Mouse (Mus musculus) liver, adult 2 months (tissue): ENCODE results near the gene Rassf2. TPM values are rescaled to one million over a fixed set of nuclear protein-coding genes. Genes with fewer than 3 reads are reported as not detected.

Experiments
- DNase-seq: peaks from one replicate; pipeline ENCODE4 v3.0.0-alpha.2; 2011; ENCODE audit warnings: low read depth, low spot score; ENCODE audit errors: extremely low read depth
- H3K27ac ChIP-seq: fragments of 200-500 bp; replicated peaks from 2 replicates; pipeline ENCODE4 v1.5.1; 2012; ENCODE audit warnings: low read depth, mild to moderate bottlenecking, control low read depth, inconsistent platforms, low read length; ENCODE audit not compliant: insufficient read depth
- H3K27me3 ChIP-seq: fragments of 200-500 bp; 2 replicates; pipeline ENCODE4 v1.6.1; 2012; ENCODE audit warnings: mild to moderate bottlenecking, moderate library complexity, low read length, inconsistent platforms; ENCODE audit not compliant: control insufficient read depth, insufficient read depth
- H3K36me3 ChIP-seq: fragments of 200-500 bp; 2 replicates; pipeline ENCODE4 v1.6.1; 2012; ENCODE audit warnings: low read length, inconsistent platforms; ENCODE audit not compliant: control insufficient read depth, insufficient read depth
- H3K4me1 ChIP-seq: fragments of 200-500 bp; 2 replicates; pipeline ENCODE4 v1.6.1; 2011; ENCODE audit warnings: low read length; ENCODE audit not compliant: control insufficient read depth, insufficient read depth
- H3K4me3 ChIP-seq: fragments of 200-500 bp; 2 replicates; pipeline ENCODE4 v1.5.1; 2011; ENCODE audit warnings: low read depth, mild to moderate bottlenecking, control low read depth, low read length, moderate library complexity; ENCODE audit not compliant: insufficient read depth
- H3K79me2 ChIP-seq: fragments of 200-500 bp; 2 replicates; pipeline ENCODE4 v1.6.1; 2012; ENCODE audit warnings: inconsistent platforms, mild to moderate bottlenecking, low read length, moderate library complexity; ENCODE audit not compliant: control insufficient read depth, insufficient read depth
- H3K9ac ChIP-seq: fragments of 200-500 bp; 2 replicates; pipeline ENCODE4 v1.6.1; 2012; ENCODE audit warnings: low read depth, mild to moderate bottlenecking, control low read depth, inconsistent platforms, low read length
- CTCF ChIP-seq: fragments of 200-500 bp; IDR thresholded peaks from 2 replicates; pipeline ENCODE4 v1.5.1; 2011; ENCODE audit warnings: low read depth, low read length, control low read depth
- POLR2A ChIP-seq: fragments of 200-500 bp; IDR thresholded peaks from 2 replicates; pipeline ENCODE4 v1.6.1; 2011; ENCODE audit warnings: low read length, control low read depth; ENCODE audit not compliant: insufficient read depth; ENCODE audit errors: extremely low read depth
- WGBS: fragments of 180-500 bp; shearing (Covaris S2); methylation state at CpG from one replicate; pipeline ENCODE4 v1.1.7; 2018; 5-methylcytosine and 5-hydroxymethylcytosine counted together
- polyA plus RNA-seq: library from polyadenylated mRNA; depleted of rRNA; stranded (reverse); fragments of >200 nt; gene quantifications from 2 replicates; pipeline ENCODE4 v1.2.3, GENCODE M21; 2012; rRNA removed
- total RNA-seq: library from RNA; depleted of rRNA; stranded (reverse); fragments of >200 nt; gene quantifications from 2 replicates; pipeline ENCODE4 v1.2.3, GENCODE M21; 2014; rRNA removed

Gene Rassf2
- 1.3 and 1.5 TPM in 2 replicates for total RNA-seq
- 0.45 and 0.84 TPM in 2 replicates for polyA plus RNA-seq

DNA sequence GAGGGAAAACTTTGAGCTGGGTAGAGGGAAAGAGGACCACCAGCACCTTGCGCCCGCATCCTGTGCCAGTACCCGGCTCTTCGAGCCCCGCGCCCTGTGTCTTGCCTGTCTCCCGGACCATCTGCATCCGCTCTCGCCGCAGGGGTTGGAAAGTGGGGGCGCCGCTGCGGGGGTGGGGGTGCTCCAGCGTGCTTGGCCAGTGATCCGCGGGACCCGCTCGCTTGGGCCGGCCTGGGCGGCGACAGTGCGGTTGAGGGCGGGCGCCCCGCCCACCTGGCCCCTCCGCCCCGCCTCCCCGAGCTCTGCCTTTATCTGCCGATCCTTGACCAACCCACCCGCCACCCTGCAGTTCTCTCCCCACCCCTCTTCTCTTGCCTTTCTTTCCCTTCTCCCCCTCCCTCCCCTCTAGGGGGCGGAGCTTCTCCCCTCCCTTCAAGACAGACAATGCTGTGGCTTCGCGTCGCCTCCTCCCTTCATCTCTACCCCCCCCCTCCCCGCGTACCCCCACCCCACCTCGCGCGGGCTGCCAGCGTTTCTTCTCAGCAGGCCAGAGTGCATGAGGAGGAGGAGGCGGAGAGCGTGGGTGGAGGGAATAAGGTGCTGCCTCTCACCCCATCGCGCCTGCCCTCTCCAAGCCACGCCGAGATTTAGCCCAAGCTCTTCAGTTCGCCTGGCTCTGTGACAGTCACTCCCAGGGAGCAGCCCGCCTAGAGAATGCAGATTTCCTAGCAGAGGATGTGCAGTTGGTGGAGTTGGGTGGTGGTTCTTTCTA is at the start of gene Rassf2:
Rassf2 (minus strand) TSS at position 613 of the 772 bp plus-strand sequence.
- no peaks in the 10 kb centered on the region for H3K79me2 ChIP-seq

DNA sequence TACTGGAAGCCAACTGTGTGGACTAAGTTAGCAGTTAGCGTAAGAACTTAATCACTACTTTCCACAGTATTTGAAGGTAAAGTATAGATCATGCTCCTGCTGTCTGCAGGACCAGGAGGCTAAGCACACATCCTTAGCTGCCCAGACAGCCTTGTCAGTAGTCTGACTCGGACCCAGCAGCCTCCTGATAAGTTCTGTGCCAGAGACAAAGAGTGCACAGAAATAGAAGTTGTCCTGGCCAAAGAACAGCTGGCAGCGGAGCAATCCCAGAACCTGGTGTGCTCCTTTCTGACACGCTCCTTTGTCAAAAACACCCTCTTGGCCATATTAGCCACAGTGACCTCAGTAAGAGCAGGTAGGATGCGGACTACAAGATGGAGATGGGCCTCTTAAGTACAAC is 49.1 kb upstream of the Rassf2 start:
- WGBS, result 79% methylated on average over 5 of the region's 5 CpGs
- H3K9ac ChIP-seq, result no peak overlapping the region
- TF ChIP-seq CTCF (no peak), POLR2A (no peak)
- H3K4me3 ChIP-seq, result no peak overlapping the region
- no peak for DNase-seq
- H3K4me1 ChIP-seq, result no peaks in the 10 kb centered on the region
- H3K27me3 ChIP-seq, result no peaks in the 10 kb centered on the region
- H3K36me3 ChIP-seq, result peaks cover 15% of the 10 kb centered on the region
- no peaks in the 10 kb centered on the region for H3K79me2 ChIP-seq
- no peak overlapping the region for H3K27ac ChIP-seq

More for the DNA sequence above, at the start of gene Rassf2:
- H3K36me3 ChIP-seq, result no peaks in the 10 kb centered on the region
- peak within 1 kb of the TSS; percentile 23 for H3K9ac ChIP-seq
- H3K27ac ChIP-seq, result 0 out of 2 replicates have a peak within 1 kb of the TSS, but pooled peaks have one; percentile 21
- H3K4me1 ChIP-seq, result no peaks in the 10 kb centered on the region
- TF ChIP-seq POLR2A (no peak), CTCF (no peak)
- H3K27me3 ChIP-seq, result peaks cover 8% of the 10 kb centered on the region; the same call in 1 of the 2 replicates
- peak; percentile 33 for DNase-seq
- H3K4me3 ChIP-seq, result peak within 1 kb of the TSS; percentile 69
- WGBS, result 3% methylated on average over 34 of the region's 48 CpGs

DNA sequence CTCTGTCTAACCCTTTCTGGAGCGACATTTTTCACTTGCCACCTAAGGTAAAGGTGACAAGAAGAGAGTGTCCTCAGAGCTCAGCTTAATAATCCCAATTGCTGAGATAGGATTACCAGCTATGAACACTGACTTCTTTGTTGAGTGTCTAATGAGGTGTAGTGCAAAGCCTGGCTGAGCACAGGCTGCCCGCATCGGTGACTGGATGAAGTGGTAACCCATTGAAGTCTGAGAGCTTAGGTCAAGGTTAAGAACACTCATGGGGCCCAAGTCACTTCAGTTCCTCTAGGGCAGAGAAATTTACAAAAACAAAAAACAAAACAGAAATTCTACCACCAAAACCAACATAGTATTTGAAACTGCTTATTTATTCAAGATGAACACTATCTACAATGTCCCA is 43.0 kb upstream of the Rassf2 start:
- no peaks in the 10 kb centered on the region for H3K27me3 ChIP-seq
- no peak overlapping the region for H3K27ac ChIP-seq
- DNase-seq, result no peak
- no peak overlapping the region for H3K9ac ChIP-seq
- H3K4me1 ChIP-seq, result no peaks in the 10 kb centered on the region
- H3K79me2 ChIP-seq, result no peaks in the 10 kb centered on the region
- WGBS, result 92% methylated on average over 3 of the region's 3 CpGs
- H3K4me3 ChIP-seq, result no peak overlapping the region
- TF ChIP-seq POLR2A (no peak), CTCF (no peak)
- H3K36me3 ChIP-seq, result peaks cover 43% of the 10 kb centered on the region

DNA sequence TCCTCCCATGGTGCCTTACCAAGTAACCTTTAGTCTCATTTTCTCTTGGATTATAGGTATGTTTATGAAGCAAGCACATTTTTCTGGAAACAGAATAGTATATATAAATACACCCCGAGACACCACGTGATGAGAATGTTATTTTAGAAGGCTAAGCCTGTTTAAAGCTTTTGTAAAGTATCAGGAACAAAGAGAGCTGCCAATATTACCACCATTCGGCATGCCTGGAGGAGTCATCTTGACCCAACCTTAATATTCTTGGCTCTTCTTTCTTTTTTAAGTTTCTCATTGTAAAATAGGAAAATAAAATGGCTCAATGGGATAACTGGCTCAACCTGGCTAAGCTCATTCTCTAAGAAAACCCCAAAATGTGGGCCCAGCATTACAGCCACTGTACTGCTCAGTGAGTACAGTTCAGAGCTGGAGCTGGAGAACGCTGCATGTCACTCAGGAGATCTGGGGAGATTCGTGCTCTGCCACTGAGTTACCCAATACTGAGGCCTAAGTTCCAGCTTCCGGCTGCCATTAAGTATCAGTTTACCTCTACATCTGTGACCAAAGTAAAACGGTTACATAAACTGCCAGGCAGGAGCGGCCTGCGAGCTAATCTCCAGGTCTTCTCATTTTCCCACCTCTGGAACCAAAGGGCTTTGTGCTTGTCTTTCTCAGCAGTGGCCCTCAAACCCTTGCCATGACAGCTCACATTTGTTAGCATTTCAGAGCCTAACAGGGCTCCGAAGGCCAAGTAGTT is 40.1 kb upstream of the Rassf2 start:
- Histone ChIP-seq H3K4me1 (no peaks in the 10 kb centered on the region), H3K79me2 (no peaks in the 10 kb centered on the region), H3K9ac (no peak overlapping the region), H3K36me3 (peaks cover 45% of the 10 kb centered on the region), H3K4me3 (no peak overlapping the region), H3K27ac (no peak overlapping the region), H3K27me3 (no peaks in the 10 kb centered on the region)
- no peak for DNase-seq
- 93% methylated on average over 10 of the region's 10 CpGs for WGBS
- TF ChIP-seq CTCF (no peak), POLR2A (no peak)

DNA sequence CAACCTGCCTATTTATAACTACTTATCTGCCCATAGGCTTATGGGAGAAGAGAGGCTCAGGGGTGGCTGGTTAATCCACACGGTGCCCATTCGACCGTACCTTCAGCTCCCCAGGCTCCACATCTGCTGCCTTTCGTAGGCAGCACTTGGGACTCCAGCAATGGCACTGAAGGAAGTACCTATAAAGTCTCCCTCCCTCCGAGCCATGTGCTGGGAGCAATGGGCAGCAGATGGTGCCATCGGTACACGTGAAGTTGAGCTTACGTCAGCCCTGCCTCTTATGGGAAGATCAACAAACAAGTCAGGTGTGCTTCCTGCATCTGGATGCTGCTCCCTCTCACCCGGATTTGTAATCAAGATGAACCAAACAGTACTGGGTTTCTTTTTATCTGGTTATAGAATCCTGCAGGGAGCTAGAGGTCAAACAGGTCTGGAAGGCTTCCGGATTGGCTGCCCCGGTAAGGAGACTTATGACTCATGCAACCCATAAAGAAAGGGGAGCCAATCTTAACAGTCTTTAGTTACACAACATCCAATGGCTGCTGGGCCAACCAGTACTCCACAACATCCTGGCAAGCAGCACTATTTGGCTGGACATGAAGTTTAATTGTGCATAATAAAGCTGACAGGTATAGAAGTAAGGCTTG is 34.2 kb upstream of the Rassf2 start:
- Histone ChIP-seq H3K27me3 (no peaks in the 10 kb centered on the region), H3K4me1 (no peaks in the 10 kb centered on the region), H3K4me3 (no peak overlapping the region), H3K79me2 (no peaks in the 10 kb centered on the region), H3K9ac (no peak overlapping the region), H3K27ac (no peak overlapping the region), H3K36me3 (peaks cover 37% of the 10 kb centered on the region)
- no peak for DNase-seq
- TF ChIP-seq POLR2A (no peak), CTCF (peak; percentile 46)
- 83% methylated on average over 11 of the region's 11 CpGs for WGBS
